Mouse (Mus musculus) midbrain, embryonic 14.5 days (tissue): ENCODE measurements around the gene Hapln1. TPM values are rescaled to one million over a fixed set of nuclear protein-coding genes. Genes with fewer than 3 reads are reported as not detected.

ENCODE experiments used
- ATAC-seq: fragments of 200-750 bp; cut with Nextera tagmentation; 2 replicates; pipeline ENCODE4 v1.8.0; 2017; ENCODE audit warnings: moderate number of reproducible peaks, moderate library complexity; ENCODE audit not compliant: low FRiP score, low TSS enrichment
- DNase-seq: peaks from one replicate; pipeline ENCODE4 v3.0.0-alpha.2; 2015
- H3K27ac ChIP-seq: fragments of 300-500 bp; sonication (generic); replicated peaks from 2 replicates; pipeline ENCODE4 v1.5.1; 2014; ENCODE audit warnings: mild to moderate bottlenecking, low read depth, low read length, moderate library complexity
- H3K27me3 ChIP-seq: fragments of 300-500 bp; sonication (generic); 2 replicates; pipeline ENCODE4 v1.6.1; 2014; ENCODE audit warnings: low read length, control low read depth, mixed read lengths; ENCODE audit not compliant: control insufficient read depth, insufficient read depth
- H3K36me3 ChIP-seq: fragments of 300-500 bp; sonication (generic); 2 replicates; pipeline ENCODE4 v1.6.1; 2014; ENCODE audit warnings: low read length, control low read depth; ENCODE audit not compliant: control insufficient read depth, insufficient read depth
- H3K4me1 ChIP-seq: fragments of 300-500 bp; sonication (generic); 2 replicates; pipeline ENCODE4 v1.6.1; 2014; ENCODE audit warnings: mild to moderate bottlenecking, antibody characterized with exemption, low read length, control low read depth; ENCODE audit not compliant: control insufficient read depth, insufficient read depth
- H3K4me2 ChIP-seq: fragments of 300-500 bp; sonication (generic); 2 replicates; pipeline ENCODE4 v1.6.1; 2014; ENCODE audit warnings: mild to moderate bottlenecking, low read length, moderate library complexity
- H3K4me3 ChIP-seq: fragments of 300-500 bp; sonication (generic); replicated peaks from 2 replicates; pipeline ENCODE4 v1.5.1; 2014; ENCODE audit warnings: low read depth, low read length
- H3K9ac ChIP-seq: fragments of 300-500 bp; sonication (generic); replicated peaks from 2 replicates; pipeline ENCODE4 v1.6.1; 2014; ENCODE audit warnings: mild to moderate bottlenecking, low read length, moderate library complexity
- H3K9me3 ChIP-seq: fragments of 300-500 bp; sonication (generic); 2 replicates; pipeline ENCODE4 v1.6.1; 2016; ENCODE audit warnings: low read length, control low read depth, mixed read lengths; ENCODE audit not compliant: control insufficient read depth
- WGBS: fragments of 180-500 bp; shearing (Covaris S2); extraction: QIAGEN DNeasy Blood & Tissue Kit; methylation state at CpG from one replicate; pipeline ENCODE4 v1.1.7; 2014; 5-methylcytosine and 5-hydroxymethylcytosine counted together
- polyA plus RNA-seq: library from polyadenylated mRNA; unstranded; fragments of >200 nt; fragmentation: Nextera tagmentation; extraction: Ambion mirVana; gene quantifications from 2 replicates; pipeline ENCODE4 v1.2.1, GENCODE M21; 2014

Gene Hapln1
- polyA plus RNA-seq, result 0.24 and 0.29 TPM in 2 replicates

DNA sequence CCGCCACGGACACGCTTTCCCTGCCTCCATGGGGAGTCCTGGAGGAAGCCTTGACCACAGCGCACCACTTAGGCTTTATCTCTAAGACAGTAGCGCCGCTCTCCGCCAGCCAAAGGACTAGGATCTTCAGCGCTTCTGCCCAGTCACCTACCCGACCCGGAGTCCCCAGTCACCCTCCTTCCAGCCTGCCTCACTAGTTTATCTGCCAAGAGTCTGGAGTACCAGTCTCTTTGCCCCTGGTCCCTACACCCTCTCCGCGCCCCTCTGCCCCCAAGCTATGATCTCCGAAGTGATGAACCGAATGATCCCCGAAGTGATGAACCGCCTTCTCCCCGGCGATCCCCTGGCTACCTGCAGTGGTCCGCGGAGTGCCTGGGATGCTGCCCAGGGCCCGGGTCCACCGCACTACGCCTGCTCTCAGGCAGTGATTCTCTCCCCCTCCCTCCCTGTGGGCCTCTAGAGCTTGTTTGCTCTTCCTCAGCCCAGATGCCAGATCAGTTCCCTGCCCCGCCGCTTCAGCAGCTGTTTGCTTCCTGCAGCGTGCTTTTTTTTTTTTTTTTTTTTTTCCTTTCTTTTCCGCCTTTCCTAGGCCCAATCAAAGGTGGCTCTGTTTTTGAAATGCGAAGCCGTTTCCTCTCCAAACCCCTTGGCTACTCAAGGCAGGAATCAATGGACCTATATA is at the start of gene Hapln1:
TSS of gene Hapln1 (plus strand) at position 592 of the 682 bp plus-strand sequence.
- WGBS, result 1% methylated on average over 29 of the region's 29 CpGs
- no peaks in the 10 kb centered on the region for H3K4me1 ChIP-seq
- no peaks in the 10 kb centered on the region for H3K27me3 ChIP-seq
- no peaks in the 10 kb centered on the region for H3K36me3 ChIP-seq
- H3K9ac ChIP-seq, result peak within 1 kb of the TSS; percentile 64
- peak; percentile 76 for DNase-seq
- no peaks in the 10 kb centered on the region for H3K9me3 ChIP-seq
- ATAC-seq, result peak; percentile 76
- no peak within 1 kb of the TSS; the same call in 1 of the 2 replicates for H3K27ac ChIP-seq
- H3K4me3 ChIP-seq, result peak within 1 kb of the TSS; percentile 50
- peak within 1 kb of the TSS; percentile 80 for H3K4me2 ChIP-seq

GRCm38 (mm10) chr13:89493169-89493568 is 46.4 kb upstream of the Hapln1 start:
- DNase-seq, result no peak
- Histone ChIP-seq H3K9me3 (no peaks in the 10 kb centered on the region), H3K4me2 (no peak overlapping the region), H3K27me3 (no peaks in the 10 kb centered on the region), H3K4me3 (no peak overlapping the region), H3K36me3 (no peaks in the 10 kb centered on the region), H3K4me1 (no peaks in the 10 kb centered on the region), H3K9ac (no peak overlapping the region), H3K27ac (no peak overlapping the region)
- ATAC-seq, result no peak

DNA sequence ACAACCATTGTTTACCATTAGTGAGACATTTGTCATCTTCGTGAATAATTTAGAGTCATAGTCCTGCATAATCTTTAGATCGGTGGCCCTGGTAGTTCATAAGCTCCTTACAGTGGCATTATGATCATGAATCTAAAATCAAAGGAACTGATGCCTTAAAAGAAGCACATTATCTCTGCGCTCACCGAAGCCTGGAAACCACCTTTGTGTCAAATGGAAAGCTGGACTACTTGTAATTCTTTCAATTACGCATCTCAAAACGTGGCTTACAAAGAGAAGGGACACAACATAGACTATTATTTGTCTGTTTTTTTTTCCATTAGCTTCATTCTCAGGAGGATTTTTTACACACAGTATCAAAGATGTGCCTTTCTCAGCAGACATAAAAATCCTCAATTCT is 45.9 kb upstream of the Hapln1 start:
- ATAC-seq (no peak), DNase-seq (no peak)
- no peak overlapping the region for H3K9ac ChIP-seq
- H3K27me3 ChIP-seq, result no peaks in the 10 kb centered on the region
- H3K27ac ChIP-seq, result no peak overlapping the region
- no peaks in the 10 kb centered on the region for H3K4me1 ChIP-seq
- H3K36me3 ChIP-seq, result no peaks in the 10 kb centered on the region
- no peaks in the 10 kb centered on the region for H3K9me3 ChIP-seq
- H3K4me2 ChIP-seq, result no peak overlapping the region
- no peak overlapping the region for H3K4me3 ChIP-seq
- 55% methylated on average over 6 of the region's 6 CpGs for WGBS

GRCm38 (mm10) chr13:89496569-89496968 is 43.0 kb upstream of the Hapln1 start:
- ATAC-seq (no peak), DNase-seq (no peak)
- Histone ChIP-seq H3K4me3 (no peak overlapping the region), H3K27me3 (no peaks in the 10 kb centered on the region), H3K4me2 (no peak overlapping the region), H3K36me3 (no peaks in the 10 kb centered on the region), H3K27ac (no peak overlapping the region), H3K4me1 (no peaks in the 10 kb centered on the region), H3K9ac (no peak overlapping the region), H3K9me3 (no peaks in the 10 kb centered on the region)
- WGBS, result 90% methylated on average over 2 of the region's 2 CpGs

GRCm38 (mm10) chr13:89499419-89499818 is 40.2 kb upstream of the Hapln1 start:
- 64% methylated on average over 1 of the region's 1 CpGs for WGBS
- no peak overlapping the region for H3K4me2 ChIP-seq
- no peak overlapping the region for H3K9ac ChIP-seq
- no peaks in the 10 kb centered on the region for H3K36me3 ChIP-seq
- ATAC-seq (no peak), DNase-seq (peak; percentile 52)
- no peaks in the 10 kb centered on the region for H3K4me1 ChIP-seq
- no peaks in the 10 kb centered on the region for H3K27me3 ChIP-seq
- no peaks in the 10 kb centered on the region for H3K9me3 ChIP-seq
- H3K27ac ChIP-seq, result no peak overlapping the region
- H3K4me3 ChIP-seq, result no peak overlapping the region

DNA sequence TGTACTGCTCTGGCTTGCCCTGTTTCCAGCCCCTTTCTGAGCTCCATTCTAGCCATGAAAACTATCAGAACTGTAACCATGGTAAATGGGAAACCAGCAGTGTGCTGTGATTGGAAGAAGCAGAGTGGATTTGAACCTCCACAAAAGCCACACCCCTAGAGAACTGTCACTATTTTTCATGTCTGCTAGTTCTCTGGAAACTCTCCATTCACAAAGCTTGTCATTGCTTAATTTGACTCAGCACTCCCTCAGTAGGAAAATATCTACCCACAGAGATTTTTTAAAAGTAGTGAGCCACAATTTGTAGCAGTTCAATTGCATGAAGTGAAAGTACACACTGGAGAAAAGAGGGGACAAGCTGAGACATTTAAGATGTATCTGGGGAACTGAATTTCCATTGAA is 18.1 kb upstream of the Hapln1 start:
- no peak for DNase-seq
- H3K9me3 ChIP-seq, result no peaks in the 10 kb centered on the region
- H3K27me3 ChIP-seq, result no peaks in the 10 kb centered on the region
- no peak for ATAC-seq
- H3K36me3 ChIP-seq, result no peaks in the 10 kb centered on the region
- H3K4me3 ChIP-seq, result no peak overlapping the region
- no peak overlapping the region for H3K9ac ChIP-seq
- no peak overlapping the region for H3K4me2 ChIP-seq
- no peaks in the 10 kb centered on the region for H3K4me1 ChIP-seq
- no peak overlapping the region for H3K27ac ChIP-seq

- H3K4me3 ChIP-seq, result no peak overlapping the region
- H3K36me3 ChIP-seq, result no peaks in the 10 kb centered on the region
- no peaks in the 10 kb centered on the region for H3K4me1 ChIP-seq
- no peak overlapping the region for H3K4me2 ChIP-seq
- H3K9ac ChIP-seq, result no peak overlapping the region
- 7% methylated on average over 1 of the region's 1 CpGs for WGBS
- DNase-seq, result no peak
- H3K27ac ChIP-seq, result no peak overlapping the region
- no peak for ATAC-seq
- H3K9me3 ChIP-seq, result no peaks in the 10 kb centered on the region
- no peaks in the 10 kb centered on the region for H3K27me3 ChIP-seq
Measured at GRCm38 (mm10) chr13:89528716-89529115, 10.9 kb upstream of the Hapln1 start.

- H3K4me1 ChIP-seq, result no peaks in the 10 kb centered on the region
- H3K4me2 ChIP-seq, result no peak overlapping the region
- no peak overlapping the region for H3K4me3 ChIP-seq
- no peak overlapping the region for H3K27ac ChIP-seq
- no peaks in the 10 kb centered on the region for H3K9me3 ChIP-seq
- no peaks in the 10 kb centered on the region for H3K27me3 ChIP-seq
- 93% methylated on average over 2 of the region's 2 CpGs for WGBS
- ATAC-seq (no peak), DNase-seq (no peak)
- no peak overlapping the region for H3K9ac ChIP-seq
- H3K36me3 ChIP-seq, result no peaks in the 10 kb centered on the region
Measured at GRCm38 (mm10) chr13:89530386-89530785, 9.2 kb upstream of the Hapln1 start.

GRCm38 (mm10) chr13:89539887-89540264 is 280 bp downstream of the Hapln1 start:
- Histone ChIP-seq H3K4me1 (no peaks in the 10 kb centered on the region), H3K4me2 (peak overlapping the region; percentile 80), H3K27me3 (no peaks in the 10 kb centered on the region), H3K27ac (no peak overlapping the region), H3K36me3 (no peaks in the 10 kb centered on the region), H3K9me3 (no peaks in the 10 kb centered on the region), H3K9ac (peak overlapping the region; percentile 64; the same call in 1 of the 2 replicates), H3K4me3 (peak overlapping the region; percentile 50; the same call in 1 of the 2 replicates)
- DNase-seq, result no peak
- no peak for ATAC-seq
- 48% methylated on average over 11 of the region's 11 CpGs for WGBS
